Mouse (Mus musculus) layer of hippocampus, postnatal 14 days (tissue): ENCODE results near the gene Timm50. TPM values are rescaled to one million over a fixed set of nuclear protein-coding genes. Genes with fewer than 3 reads are reported as not detected.

ENCODE experiments used
- DNase-seq, 2 experiments: peaks; one replicate each; pipeline ENCODE4 v3.0.0; 2021 to 2022; ENCODE audit warnings: low spot score in 2 of 2, mixed read lengths in 1 of 2
- total RNA-seq, 2 experiments: library from RNA; stranded (reverse); gene quantifications; 2 replicates each; pipeline ENCODE4 v1.2.3; 2021

Timm50 gene
- total RNA-seq, 2 experiments from 2014 or later = 40.1 to 44.8 TPM

- DNase-seq = no peak
These were observed 40.1 kb downstream of the Timm50 start for GRCm38 (mm10) chr7:28271761-28272160.

GRCm38 (mm10) chr7:28269355-28269754, 42.5 kb downstream of the Timm50 start:
- no peak for DNase-seq

- DNase-seq = no peak
These were observed 43.3 kb downstream of the Timm50 start for GRCm38 (mm10) chr7:28268576-28268975.

- DNase-seq = peak; percentile 44 to 52
These were observed 43.8 kb downstream of the Timm50 start for GRCm38 (mm10) chr7:28268042-28268531.

- DNase-seq = peak; percentile 89 to 93
These were observed 44.5 kb downstream of the Timm50 start, which contains the start of gene Eid2 for GRCm38 (mm10) chr7:28267129-28268041. Gene Eid2 (plus strand): TSS chr7:28267881.

- DNase-seq = no peak
These were observed 46.5 kb downstream of the Timm50 start for GRCm38 (mm10) chr7:28265391-28265790.

- no peak for DNase-seq
These were observed 48.1 kb downstream of the Timm50 start for GRCm38 (mm10) chr7:28263786-28264185.

GRCm38 (mm10) chr7:28262861-28263260, 49.0 kb downstream of the Timm50 start:
- DNase-seq = no peak

Other genes with a start within 250 kb of the Timm50 start
- 1 to 10 TPM; 1.3 to 2.2 TPM for gene Fcgbp, start 240.8 kb downstream of the Timm50 start, total RNA-seq
- under 1 TPM; 0.05 to 0.12 TPM for gene 9530053A07Rik, start 182.6 kb downstream of the Timm50 start, total RNA-seq
- 10 to 100 TPM; 53.0 to 58.7 TPM for gene Fbl, start 142.4 kb downstream of the Timm50 start, total RNA-seq
- 10 to 100 TPM; 37.5 to 43.5 TPM for gene Dyrk1b, start 132.6 kb downstream of the Timm50 start, total RNA-seq
- gene Eid2, start 44.2 kb downstream of the Timm50 start, total RNA-seq = 10 to 100 TPM; 65.7 to 66.1 TPM
- gene Eid2b, start 34.3 kb downstream of the Timm50 start, total RNA-seq = 10 to 100 TPM; 40.5 to 41.4 TPM
- gene Selenov, start 20.9 kb downstream of the Timm50 start, total RNA-seq = 1 to 10 TPM; 2.4 to 3.0 TPM
- gene Dll3, start 9.8 kb downstream of the Timm50 start, total RNA-seq = 1 to 10 TPM; 4.9 to 5.1 TPM
- 100 to 1,000 TPM; 109 TPM for gene Supt5, start 26.7 kb upstream of the Timm50 start, total RNA-seq
- 100 to 1,000 TPM; 464 to 499 TPM for gene Rps16, start 38.6 kb upstream of the Timm50 start, total RNA-seq
- gene Plekhg2, start 60.5 kb upstream of the Timm50 start, total RNA-seq = 10 to 100 TPM; 11.6 to 12.3 TPM
- gene Zfp36, start 68.2 kb upstream of the Timm50 start, total RNA-seq = 1 to 10 TPM; 3.6 to 3.9 TPM
- 10 to 100 TPM; 19.3 to 20.1 TPM for gene Med29, start 80.6 kb upstream of the Timm50 start, total RNA-seq
- 10 to 100 TPM; 73.5 to 74.2 TPM for gene Paf1, start 80.9 kb upstream of the Timm50 start, total RNA-seq
- 1 to 10 TPM; 3.2 to 3.8 TPM for gene Gmfg, start 125.4 kb upstream of the Timm50 start, total RNA-seq
- gene Lrfn1, start 139.9 kb upstream of the Timm50 start, total RNA-seq = 10 to 100 TPM; 80.1 to 83.1 TPM
- gene Ifnl2, start 198.4 kb upstream of the Timm50 start, total RNA-seq = not detected
- not detected for gene Ifnl3, start 210.8 kb upstream of the Timm50 start, total RNA-seq
- not detected for gene Sycn, start 228.8 kb upstream of the Timm50 start, total RNA-seq
- gene Nccrp1, start 235.2 kb upstream of the Timm50 start, total RNA-seq = under 1 TPM; 0.33 to 0.62 TPM